Mouse (Mus musculus): Measurements from ENCODE around the gene Parp4. TPM values are rescaled to one million over a fixed set of nuclear protein-coding genes. Genes with fewer than 3 reads are reported as not detected.

Parp4 gene
- polyA plus RNA-seq, 1 experiment from 2014 or later: 5.1 TPM

GRCm38 (mm10) chr14:56567476-56567875 is 7.9 kb upstream of the Parp4 start:
- no peak overlapping the region for H3K9ac ChIP-seq (ENCODE audit: low read depth, low read length)
- H3K27ac ChIP-seq (replicated peaks; ENCODE audit: low read depth, low read length): no peak overlapping the region
- DNase-seq (ENCODE audit: low spot score) (no peak), ATAC-seq (ENCODE audit: low read depth) (no peak)
- no peaks in the 10 kb centered on the region for H3K27me3 ChIP-seq (replicated peaks; ENCODE audit: control insufficient read depth, insufficient read depth, low read length)
- peaks cover 6% of the 10 kb centered on the region; the same call in 1 of the 2 replicates for H3K4me1 ChIP-seq (ENCODE audit: control insufficient read depth, insufficient read depth, low read length)
- 77% methylated on average over 7 of the region's 7 CpGs for WGBS
- H3K4me3 ChIP-seq (ENCODE audit: low read depth, low read length): no peak overlapping the region
- no peaks in the 10 kb centered on the region for H3K9me3 ChIP-seq (ENCODE audit: control insufficient read depth, low read length)
- no peak overlapping the region for H3K4me2 ChIP-seq (ENCODE audit: low read depth, low read length)
- peaks cover 18% of the 10 kb centered on the region; the same call in 1 of the 2 replicates for H3K36me3 ChIP-seq (ENCODE audit: control insufficient read depth, insufficient read depth, low read length)

GRCm38 (mm10) chr14:56569041-56569440 is 6.4 kb upstream of the Parp4 start:
- H3K9ac ChIP-seq (ENCODE audit: low read depth, low read length): no peak overlapping the region
- H3K27me3 ChIP-seq (replicated peaks; ENCODE audit: control insufficient read depth, insufficient read depth, low read length): no peaks in the 10 kb centered on the region
- ATAC-seq (ENCODE audit: low read depth) (no peak), DNase-seq (ENCODE audit: low spot score) (no peak)
- WGBS: 74% methylated on average over 4 of the region's 4 CpGs
- H3K4me1 ChIP-seq (ENCODE audit: control insufficient read depth, insufficient read depth, low read length): peaks cover 6% of the 10 kb centered on the region; the same call in 1 of the 2 replicates
- no peak overlapping the region for H3K4me2 ChIP-seq (ENCODE audit: low read depth, low read length)
- H3K4me3 ChIP-seq (ENCODE audit: low read depth, low read length): no peak overlapping the region
- no peaks in the 10 kb centered on the region for H3K9me3 ChIP-seq (ENCODE audit: control insufficient read depth, low read length)
- H3K36me3 ChIP-seq (ENCODE audit: control insufficient read depth, insufficient read depth, low read length): 0 out of 2 replicates have a peak, but pooled peaks cover 7% of the 10 kb centered on the region
- H3K27ac ChIP-seq (replicated peaks; ENCODE audit: low read depth, low read length): no peak overlapping the region

DNA sequence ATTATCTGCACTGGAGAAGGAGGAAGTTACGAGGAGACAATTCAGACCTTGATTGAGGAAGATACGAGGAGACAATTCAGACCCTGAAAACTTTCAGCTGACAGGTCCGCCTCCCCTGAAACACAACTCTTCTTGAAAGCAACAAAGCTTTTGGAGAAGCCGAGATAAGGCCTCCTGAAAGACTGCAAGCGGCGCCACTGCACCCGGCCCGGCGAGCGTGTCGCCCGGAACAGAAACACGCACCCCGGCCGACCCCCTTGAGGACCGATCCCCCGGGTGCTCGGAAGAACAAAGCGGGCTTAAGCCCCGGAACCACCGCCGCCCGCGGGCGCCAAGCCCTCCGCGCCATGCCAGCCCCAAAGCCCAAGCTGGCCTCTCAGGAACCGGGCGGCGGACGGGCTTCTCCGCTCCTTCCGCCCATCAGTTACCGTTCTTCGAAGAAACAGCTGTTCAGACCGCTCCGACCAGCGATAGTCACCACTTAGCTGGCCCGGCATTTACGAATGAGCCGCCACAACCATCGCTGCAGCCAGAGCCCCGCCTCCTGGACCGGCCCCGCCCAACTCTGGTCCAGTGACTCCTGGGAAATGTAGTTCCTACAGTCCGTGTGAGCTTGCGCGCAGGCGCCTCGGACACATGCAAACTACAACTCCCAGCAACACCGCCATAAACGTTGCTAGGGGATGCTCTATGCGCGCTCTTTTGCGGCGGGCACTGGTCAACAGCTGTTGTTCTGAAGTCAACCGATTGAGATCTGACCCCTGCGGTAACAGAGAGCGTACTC is 3.9 kb upstream of the Parp4 start:
- Histone ChIP-seq H3K4me3 (ENCODE audit: low read depth, low read length) (peak overlapping the region; percentile 89), H3K4me2 (ENCODE audit: low read depth, low read length) (peak overlapping the region; percentile 67), H3K27ac (replicated peaks; ENCODE audit: low read depth, low read length) (peak overlapping the region; percentile 73; the same call in 1 of the 2 replicates), H3K9ac (ENCODE audit: low read depth, low read length) (peak overlapping the region; percentile 75), H3K36me3 (ENCODE audit: control insufficient read depth, insufficient read depth, low read length) (0 out of 2 replicates have a peak, but pooled peaks cover 1% of the 10 kb centered on the region), H3K27me3 (replicated peaks; ENCODE audit: control insufficient read depth, insufficient read depth, low read length) (no peaks in the 10 kb centered on the region), H3K4me1 (ENCODE audit: control insufficient read depth, insufficient read depth, low read length) (peaks cover 6% of the 10 kb centered on the region; the same call in 1 of the 2 replicates), H3K9me3 (ENCODE audit: control insufficient read depth, low read length) (no peaks in the 10 kb centered on the region)
- DNase-seq (ENCODE audit: low spot score): peak; percentile 98
- ATAC-seq (ENCODE audit: low read depth): peak; percentile 100
- under 1% methylated on average over 45 of the region's 59 CpGs for whole genome bisulfite sequencing

DNA sequence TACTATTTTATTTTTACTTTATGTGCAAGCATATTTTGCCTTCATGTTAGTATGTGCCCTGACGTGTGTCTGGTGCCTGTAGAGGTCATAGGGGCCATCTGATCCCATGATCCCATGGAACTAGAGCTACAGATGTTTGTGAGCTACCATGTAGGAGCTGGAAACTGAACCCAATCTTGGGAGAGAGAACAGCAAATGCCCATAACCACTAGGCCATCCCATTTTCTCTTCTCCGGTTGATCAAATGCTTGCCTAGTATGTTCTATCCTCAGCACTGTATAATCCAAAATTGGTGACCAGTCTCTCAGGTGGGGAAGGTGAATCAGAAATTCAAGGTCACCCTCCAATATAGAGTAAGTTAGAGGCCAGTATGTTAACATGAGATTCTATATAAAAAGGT is 2.9 kb upstream of the Parp4 start:
- DNase-seq (ENCODE audit: low spot score): no peak
- no peak for ATAC-seq (ENCODE audit: low read depth)
- no peaks in the 10 kb centered on the region for H3K27me3 ChIP-seq (replicated peaks; ENCODE audit: control insufficient read depth, insufficient read depth, low read length)
- peak overlapping the region; percentile 67 for H3K4me2 ChIP-seq (ENCODE audit: low read depth, low read length)
- WGBS: 70% methylated on average over 2 of the region's 2 CpGs
- H3K36me3 ChIP-seq (ENCODE audit: control insufficient read depth, insufficient read depth, low read length): no peaks in the 10 kb centered on the region
- peak overlapping the region; percentile 89 for H3K4me3 ChIP-seq (ENCODE audit: low read depth, low read length)
- H3K9ac ChIP-seq (ENCODE audit: low read depth, low read length): no peak overlapping the region; the same call in 1 of the 2 replicates
- H3K27ac ChIP-seq (replicated peaks; ENCODE audit: low read depth, low read length): no peak overlapping the region
- H3K4me1 ChIP-seq (ENCODE audit: control insufficient read depth, insufficient read depth, low read length): peaks cover 6% of the 10 kb centered on the region; the same call in 1 of the 2 replicates
- H3K9me3 ChIP-seq (ENCODE audit: control insufficient read depth, low read length): no peaks in the 10 kb centered on the region

DNA sequence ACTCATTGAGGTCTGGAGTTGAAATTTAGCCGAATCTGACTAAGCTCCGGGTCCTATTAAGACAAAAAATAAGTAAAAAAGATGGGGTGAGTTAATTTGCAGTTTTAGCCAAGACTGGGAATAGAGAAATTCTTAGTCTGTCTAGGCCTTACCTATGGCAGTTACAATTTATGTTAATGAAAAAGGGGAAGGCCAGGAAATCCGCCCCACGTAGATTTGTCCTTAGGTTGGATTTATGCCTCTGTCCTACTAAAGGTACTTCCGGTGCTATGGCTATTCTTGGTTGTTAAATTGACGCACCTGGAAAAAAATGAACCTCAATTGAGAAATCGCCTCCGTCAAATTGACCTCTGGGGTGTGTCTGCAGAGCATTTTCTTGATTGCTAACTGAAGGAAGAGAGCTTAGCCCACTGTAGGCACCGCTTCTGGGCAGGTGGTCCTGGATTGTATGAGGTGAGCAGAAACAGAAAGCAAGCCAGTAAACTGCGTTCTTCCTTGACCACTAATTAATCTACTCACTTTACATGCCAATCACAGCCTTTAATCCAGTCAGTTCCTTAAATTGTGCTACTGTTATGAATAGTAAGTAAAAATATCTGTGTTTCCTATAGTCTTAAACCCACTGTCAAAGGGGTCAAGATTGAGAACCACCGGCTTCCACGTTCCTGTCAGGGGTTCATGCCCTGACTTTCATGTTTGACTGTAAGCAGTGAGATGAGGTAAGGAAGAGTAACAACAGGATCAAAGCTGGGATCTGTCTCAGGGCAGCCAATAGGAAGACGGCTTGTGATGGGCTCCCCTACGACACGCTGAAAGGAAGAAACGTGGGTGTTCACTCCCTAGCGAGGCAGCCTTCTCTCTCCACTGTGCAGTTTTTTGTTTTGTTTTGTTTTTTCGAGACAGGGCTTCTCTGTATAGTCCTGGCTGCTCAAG is 816 bp downstream of the Parp4 start:
- Histone ChIP-seq H3K9me3 (ENCODE audit: control insufficient read depth, low read length) (no peaks in the 10 kb centered on the region), H3K27me3 (replicated peaks; ENCODE audit: control insufficient read depth, insufficient read depth, low read length) (no peaks in the 10 kb centered on the region), H3K36me3 (ENCODE audit: control insufficient read depth, insufficient read depth, low read length) (no peaks in the 10 kb centered on the region), H3K4me1 (ENCODE audit: control insufficient read depth, insufficient read depth, low read length) (no peaks in the 10 kb centered on the region), H3K4me2 (ENCODE audit: low read depth, low read length) (peak overlapping the region; percentile 76), H3K9ac (ENCODE audit: low read depth, low read length) (peak overlapping the region; percentile 70), H3K27ac (replicated peaks; ENCODE audit: low read depth, low read length) (no peak overlapping the region), H3K4me3 (ENCODE audit: low read depth, low read length) (peak overlapping the region; percentile 48)
- DNase-seq (ENCODE audit: low spot score) (no peak), ATAC-seq (ENCODE audit: low read depth) (no peak)
- WGBS: 71% methylated on average over 18 of the region's 18 CpGs

DNA sequence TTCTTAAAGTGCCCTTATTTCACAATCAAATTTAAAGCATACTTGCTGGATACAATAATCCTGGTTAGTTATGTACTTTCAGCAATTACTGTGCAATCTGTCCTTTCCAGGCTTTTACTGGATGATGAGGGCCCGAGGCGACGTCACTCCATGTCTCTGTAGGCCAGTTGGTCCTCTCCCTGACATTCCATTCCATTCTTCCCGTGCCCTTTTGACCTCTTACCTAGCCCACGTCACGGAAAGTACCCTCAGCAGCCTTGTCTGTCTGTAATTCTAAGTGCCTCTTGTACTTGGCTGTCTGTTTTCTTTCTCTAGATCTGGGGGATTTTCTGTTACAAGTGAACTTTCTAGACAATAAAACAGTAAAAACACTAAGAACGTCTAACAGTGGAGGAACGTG is 3.6 kb downstream of the Parp4 start:
- Histone ChIP-seq H3K4me3 (ENCODE audit: low read depth, low read length) (no peak overlapping the region), H3K27ac (replicated peaks; ENCODE audit: low read depth, low read length) (no peak overlapping the region), H3K9me3 (ENCODE audit: control insufficient read depth, low read length) (no peaks in the 10 kb centered on the region), H3K4me1 (ENCODE audit: control insufficient read depth, insufficient read depth, low read length) (no peaks in the 10 kb centered on the region), H3K9ac (ENCODE audit: low read depth, low read length) (no peak overlapping the region), H3K4me2 (ENCODE audit: low read depth, low read length) (no peak overlapping the region), H3K27me3 (replicated peaks; ENCODE audit: control insufficient read depth, insufficient read depth, low read length) (no peaks in the 10 kb centered on the region), H3K36me3 (ENCODE audit: control insufficient read depth, insufficient read depth, low read length) (no peaks in the 10 kb centered on the region)
- 52% methylated on average over 8 of the region's 8 CpGs for WGBS
- ATAC-seq (ENCODE audit: low read depth) (no peak), DNase-seq (ENCODE audit: low spot score) (no peak)

DNA sequence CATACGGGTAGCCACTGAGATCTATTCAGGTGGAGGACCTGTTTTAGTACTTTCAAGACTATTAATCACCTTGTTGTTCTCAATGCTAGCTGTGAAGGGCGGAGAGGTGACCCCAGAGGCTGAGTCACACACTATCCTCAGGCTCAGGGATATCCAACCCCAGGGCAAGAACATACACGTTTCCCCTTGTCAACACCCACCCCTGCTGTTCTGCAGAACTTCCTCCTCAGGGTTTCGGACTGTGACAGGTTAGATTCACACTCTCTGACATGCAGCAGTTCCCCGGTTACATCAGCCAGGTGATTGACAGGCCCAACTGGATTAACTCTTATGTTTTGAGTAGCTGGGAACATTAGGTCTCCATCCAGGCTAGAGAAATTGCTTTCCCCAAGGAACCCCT is 5.7 kb downstream of the Parp4 start:
- 42% methylated on average over 5 of the region's 5 CpGs for WGBS
- H3K4me1 ChIP-seq (ENCODE audit: control insufficient read depth, insufficient read depth, low read length): no peaks in the 10 kb centered on the region
- H3K9ac ChIP-seq (ENCODE audit: low read depth, low read length): no peak overlapping the region
- H3K27ac ChIP-seq (replicated peaks; ENCODE audit: low read depth, low read length): no peak overlapping the region
- ATAC-seq (ENCODE audit: low read depth) (no peak), DNase-seq (ENCODE audit: low spot score) (peak; percentile 23)
- H3K4me2 ChIP-seq (ENCODE audit: low read depth, low read length): no peak overlapping the region
- no peaks in the 10 kb centered on the region for H3K36me3 ChIP-seq (ENCODE audit: control insufficient read depth, insufficient read depth, low read length)
- H3K4me3 ChIP-seq (ENCODE audit: low read depth, low read length): no peak overlapping the region
- no peaks in the 10 kb centered on the region for H3K27me3 ChIP-seq (replicated peaks; ENCODE audit: control insufficient read depth, insufficient read depth, low read length)
- no peaks in the 10 kb centered on the region for H3K9me3 ChIP-seq (ENCODE audit: control insufficient read depth, low read length)

DNA sequence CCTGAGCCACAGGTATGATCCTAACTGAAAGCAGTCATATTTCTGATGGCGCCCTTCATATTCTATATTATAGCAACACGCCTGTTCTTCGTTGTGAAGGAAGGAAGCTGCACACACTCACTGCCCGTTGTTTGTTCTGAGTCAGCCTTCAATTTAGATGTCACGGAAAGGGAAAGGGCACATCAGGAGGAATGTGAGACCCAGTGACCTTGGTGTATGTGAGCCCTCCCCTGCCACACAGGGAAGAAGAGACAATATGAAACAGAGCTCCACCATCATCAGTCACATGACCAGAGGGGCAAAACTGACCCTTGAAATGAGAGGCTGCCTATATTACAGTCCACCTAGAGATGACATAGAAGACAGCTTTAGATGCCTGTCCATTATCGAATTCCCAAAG is 6.9 kb downstream of the Parp4 start:
- Histone ChIP-seq H3K4me3 (ENCODE audit: low read depth, low read length) (no peak overlapping the region), H3K9ac (ENCODE audit: low read depth, low read length) (no peak overlapping the region), H3K27me3 (replicated peaks; ENCODE audit: control insufficient read depth, insufficient read depth, low read length) (no peaks in the 10 kb centered on the region), H3K4me1 (ENCODE audit: control insufficient read depth, insufficient read depth, low read length) (no peaks in the 10 kb centered on the region), H3K27ac (replicated peaks; ENCODE audit: low read depth, low read length) (no peak overlapping the region), H3K9me3 (ENCODE audit: control insufficient read depth, low read length) (no peaks in the 10 kb centered on the region), H3K36me3 (ENCODE audit: control insufficient read depth, insufficient read depth, low read length) (no peaks in the 10 kb centered on the region), H3K4me2 (ENCODE audit: low read depth, low read length) (no peak overlapping the region)
- 74% methylated on average over 6 of the region's 6 CpGs for WGBS
- ATAC-seq (ENCODE audit: low read depth) (no peak), DNase-seq (ENCODE audit: low spot score) (no peak)

Data from embryonic facial prominence, embryonic 14.5 days (tissue).